Mouse (Mus musculus) heart, embryonic 14.5 days (tissue): ENCODE results near the gene Atp6v1g2. TPM values are rescaled to one million over a fixed set of nuclear protein-coding genes. Genes with fewer than 3 reads are reported as not detected.

Experiments used
- ATAC-seq: fragments of 200-750 bp; cut with Nextera tagmentation; 2 replicates; pipeline ENCODE4 v1.8.0; 2017; ENCODE audit warnings: low read depth, moderate TSS enrichment; ENCODE audit not compliant: insufficient number of reproducible peaks, insufficient read depth, low FRiP score
- H3K27ac ChIP-seq, 2 experiments: fragments of 200-500 bp in 1 of 2; fragments of 300-500 bp in 1 of 2; sonication (generic) in 1 of 2; replicated peaks in 1 of 2; 2 replicates each; pipeline ENCODE4 v1.5.1; 2012 to 2014; ENCODE audit warnings: low read depth in 2 of 2, low read length in 2 of 2, control low read depth in 1 of 2, mild to moderate bottlenecking in 1 of 2, mixed read lengths in 1 of 2; ENCODE audit not compliant: control insufficient read depth in 1 of 2, insufficient read depth in 1 of 2
- H3K27me3 ChIP-seq: fragments of 300-500 bp; sonication (generic); 2 replicates; pipeline ENCODE4 v1.6.1; 2014; ENCODE audit warnings: mild to moderate bottlenecking, low read length, control low read depth; ENCODE audit not compliant: control insufficient read depth, insufficient read depth
- H3K36me3 ChIP-seq: fragments of 300-500 bp; sonication (generic); 2 replicates; pipeline ENCODE4 v1.6.1; 2014; ENCODE audit warnings: mild to moderate bottlenecking, control low read depth, low read length, mixed read lengths; ENCODE audit not compliant: control insufficient read depth, insufficient read depth
- H3K4me1 ChIP-seq, 2 experiments: fragments of 200-500 bp in 1 of 2; fragments of 300-500 bp in 1 of 2; sonication (generic) in 1 of 2; 2 replicates each; pipeline ENCODE4 v1.6.1; 2012 to 2014; ENCODE audit warnings: low read length in 2 of 2, control low read depth in 1 of 2, mixed read lengths in 1 of 2; ENCODE audit not compliant: control insufficient read depth in 2 of 2, insufficient read depth in 2 of 2
- H3K4me2 ChIP-seq: fragments of 300-500 bp; sonication (generic); 2 replicates; pipeline ENCODE4 v1.6.1; 2014; ENCODE audit warnings: mild to moderate bottlenecking, low read length
- H3K4me3 ChIP-seq, 2 experiments: fragments of 200-500 bp in 1 of 2; fragments of 300-500 bp in 1 of 2; sonication (generic) in 1 of 2; 2 replicates each; pipeline ENCODE4 v1.5.1; 2012 to 2014; ENCODE audit warnings: low read length in 2 of 2, mild to moderate bottlenecking in 2 of 2, control low read depth in 1 of 2, low read depth in 1 of 2, moderate library complexity in 1 of 2; ENCODE audit not compliant: control insufficient read depth in 1 of 2, insufficient read depth in 1 of 2
- H3K9ac ChIP-seq: fragments of 300-500 bp; sonication (generic); 2 replicates; pipeline ENCODE4 v1.6.1; 2014; ENCODE audit warnings: mild to moderate bottlenecking, low read length
- H3K9me3 ChIP-seq: fragments of 300-500 bp; sonication (generic); 2 replicates; pipeline ENCODE4 v1.6.1; 2016; ENCODE audit warnings: low read length, control low read depth; ENCODE audit not compliant: control insufficient read depth
- WGBS: fragments of 180-500 bp; shearing (Covaris S2); extraction: QIAGEN DNeasy Blood & Tissue Kit; methylation state at CpG from one replicate; pipeline ENCODE4 v1.1.7; 2014; 5-methylcytosine and 5-hydroxymethylcytosine counted together
- polyA plus RNA-seq: library from polyadenylated mRNA; unstranded; fragments of >200 nt; fragmentation: Nextera tagmentation; extraction: Ambion mirVana; gene quantifications from 2 replicates; pipeline ENCODE4 v1.2.1, GENCODE M21; 2014

The Atp6v1g2 gene
- polyA plus RNA-seq, 1 experiment from 2014 or later, result 10.7 TPM

DNA sequence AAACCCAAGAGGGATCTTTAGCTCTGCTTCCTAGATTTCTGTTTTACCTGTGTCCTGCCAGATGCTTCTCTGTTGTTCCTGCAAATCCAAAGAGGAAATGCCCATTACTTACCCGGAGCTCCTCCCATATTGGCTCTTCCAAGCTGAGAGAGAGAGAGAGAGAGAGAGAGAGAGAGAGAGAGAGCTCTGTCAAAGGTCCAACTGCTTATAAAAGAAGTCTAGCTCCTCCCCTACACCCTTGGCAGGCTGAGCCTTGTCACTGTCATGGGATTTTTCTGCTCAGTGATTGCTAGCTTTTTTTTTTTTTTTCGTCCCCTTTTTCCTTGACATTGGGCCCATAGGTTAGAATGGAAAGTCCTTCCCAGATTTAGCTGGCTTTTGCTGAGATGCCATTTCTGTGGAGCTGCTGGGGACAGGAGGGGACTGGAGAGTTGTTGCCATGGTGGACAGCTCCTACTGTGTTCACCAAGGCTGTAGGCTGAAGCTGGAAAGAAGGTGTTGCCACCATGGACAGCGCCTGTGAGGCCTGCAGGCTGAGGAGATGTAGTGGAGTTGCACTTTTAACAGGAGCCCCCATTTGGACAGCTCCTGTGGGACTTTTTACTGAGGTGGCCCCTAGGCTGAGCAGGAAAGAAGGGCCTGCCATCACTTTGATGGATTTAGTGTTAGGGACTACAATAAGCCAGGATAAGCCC lies 36.3 kb downstream of the Atp6v1g2 start:
- no peaks in the 10 kb centered on the region for H3K9me3 ChIP-seq
- H3K4me1 ChIP-seq, result no peaks in the 10 kb centered on the region
- no peak overlapping the region for H3K27ac ChIP-seq
- no peak overlapping the region for H3K9ac ChIP-seq
- H3K4me3 ChIP-seq, result no peak overlapping the region
- H3K27me3 ChIP-seq, result 0 out of 2 replicates have a peak, but pooled peaks cover 3% of the 10 kb centered on the region
- ATAC-seq, result no peak
- H3K4me2 ChIP-seq, result no peak overlapping the region
- WGBS, result 29% methylated on average over 3 of the region's 3 CpGs
- H3K36me3 ChIP-seq, result no peaks in the 10 kb centered on the region

DNA sequence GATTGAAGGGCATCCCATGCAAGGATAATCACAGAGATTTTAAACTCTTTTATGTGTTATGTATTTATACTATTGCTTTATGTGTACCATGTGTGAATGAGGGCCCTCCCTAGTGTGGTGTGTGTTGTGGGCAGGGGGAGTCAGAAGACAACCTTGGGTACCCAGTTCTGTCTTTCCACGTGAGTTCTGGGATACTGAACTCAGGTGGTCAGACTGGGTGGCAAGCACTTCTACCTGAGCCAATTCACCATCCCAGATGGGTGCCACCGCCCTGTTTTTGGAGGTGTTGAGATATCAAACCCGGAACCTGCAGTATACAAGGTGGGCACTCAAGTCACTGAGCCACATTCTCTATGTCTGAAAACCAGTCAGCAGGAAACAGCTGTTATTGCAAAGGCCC lies 38.8 kb downstream of the Atp6v1g2 start:
- Histone ChIP-seq H3K9me3 (no peaks in the 10 kb centered on the region), H3K4me2 (no peak overlapping the region), H3K36me3 (no peaks in the 10 kb centered on the region), H3K9ac (no peak overlapping the region), H3K27ac (no peak overlapping the region), H3K27me3 (peaks cover 23% of the 10 kb centered on the region), H3K4me1 (no peaks in the 10 kb centered on the region), H3K4me3 (no peak overlapping the region)
- 61% methylated on average over 3 of the region's 3 CpGs for WGBS
- ATAC-seq, result no peak

DNA sequence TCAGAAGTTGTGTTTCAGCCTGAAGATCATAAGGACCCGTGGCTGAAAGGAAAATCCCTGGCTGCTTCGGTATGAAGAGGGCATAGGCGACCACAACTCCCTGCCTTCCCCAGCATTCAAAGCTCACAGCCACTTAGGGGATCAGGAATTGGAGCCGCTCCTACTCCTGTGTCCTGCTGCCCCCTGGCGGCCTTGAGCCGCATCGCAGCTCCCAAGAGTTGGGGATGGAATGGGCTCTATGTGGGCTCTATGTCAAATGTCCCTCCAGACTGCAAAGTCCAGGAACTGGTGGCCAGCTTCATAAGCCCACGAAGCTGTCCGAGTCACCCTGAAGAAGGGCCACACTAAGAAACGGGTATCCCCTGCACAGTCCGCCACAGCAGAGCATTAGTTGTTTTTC lies 41.3 kb downstream of the Atp6v1g2 start:
- Histone ChIP-seq H3K4me3 (no peak overlapping the region), H3K4me2 (no peak overlapping the region), H3K27ac (no peak overlapping the region), H3K4me1 (no peaks in the 10 kb centered on the region), H3K27me3 (peaks cover 30% of the 10 kb centered on the region), H3K9ac (no peak overlapping the region), H3K9me3 (no peaks in the 10 kb centered on the region), H3K36me3 (no peaks in the 10 kb centered on the region)
- no peak for ATAC-seq
- WGBS, result 7% methylated on average over 11 of the region's 11 CpGs

DNA sequence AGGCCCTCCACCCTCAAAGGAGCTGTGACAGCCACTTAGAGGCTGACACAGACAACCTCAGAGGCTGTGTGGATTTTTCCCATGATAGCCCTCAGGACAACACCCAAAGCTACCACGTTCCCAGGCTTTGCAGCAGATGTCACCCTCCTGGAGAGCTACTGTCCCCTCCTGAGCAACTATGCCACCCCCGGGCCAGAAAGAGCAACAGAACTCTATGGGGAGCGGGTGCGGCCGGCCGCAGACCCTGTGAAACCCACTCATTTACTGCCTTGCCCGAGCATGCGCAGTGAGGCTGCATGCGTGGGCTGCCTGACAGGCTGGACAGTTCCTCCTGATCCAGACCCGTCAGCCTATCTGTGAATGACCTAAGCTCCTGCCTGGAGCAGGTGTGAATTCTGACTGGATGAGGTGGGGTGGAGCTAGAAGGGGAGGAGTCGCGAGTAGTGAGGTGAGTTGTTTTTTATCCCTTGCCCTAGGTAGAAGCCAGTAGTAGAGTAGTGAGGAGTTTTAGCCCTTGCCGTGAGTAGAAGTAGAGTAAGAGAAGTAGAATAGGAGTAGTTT lies 42.9 kb downstream of the Atp6v1g2 start:
- no peaks in the 10 kb centered on the region for H3K4me1 ChIP-seq
- no peak overlapping the region for H3K4me2 ChIP-seq
- H3K4me3 ChIP-seq, result no peak overlapping the region
- WGBS, result 18% methylated on average over 13 of the region's 13 CpGs
- no peak overlapping the region for H3K27ac ChIP-seq
- H3K9ac ChIP-seq, result no peak overlapping the region
- no peaks in the 10 kb centered on the region for H3K9me3 ChIP-seq
- H3K27me3 ChIP-seq, result peaks cover 30% of the 10 kb centered on the region
- ATAC-seq, result no peak
- H3K36me3 ChIP-seq, result no peaks in the 10 kb centered on the region

DNA sequence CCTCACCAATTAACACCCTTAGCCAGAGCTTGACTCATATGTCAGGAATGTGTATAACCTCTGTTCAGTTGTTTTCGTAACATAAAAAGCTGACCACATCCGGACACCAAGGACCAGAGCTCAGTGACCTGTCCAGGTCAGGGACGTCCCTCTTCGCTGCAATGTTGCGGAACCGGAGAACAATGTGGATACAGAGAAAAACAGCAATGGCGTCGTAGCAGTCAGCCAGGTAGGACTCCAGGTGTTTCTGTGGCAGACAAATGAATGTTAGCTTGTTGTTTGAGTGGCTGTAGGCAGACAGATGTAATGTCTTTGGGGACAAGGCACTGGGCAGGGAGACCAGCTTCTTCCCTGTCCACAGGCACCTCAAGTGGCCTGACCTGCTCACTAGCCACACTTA lies 44.6 kb downstream of the Atp6v1g2 start:
- H3K9ac ChIP-seq, result no peak overlapping the region
- WGBS, result 82% methylated on average over 8 of the region's 8 CpGs
- H3K9me3 ChIP-seq, result no peaks in the 10 kb centered on the region
- no peak overlapping the region for H3K4me3 ChIP-seq
- no peak overlapping the region for H3K4me2 ChIP-seq
- H3K27me3 ChIP-seq, result peaks cover 30% of the 10 kb centered on the region
- no peak for ATAC-seq
- no peaks in the 10 kb centered on the region for H3K36me3 ChIP-seq
- no peaks in the 10 kb centered on the region for H3K4me1 ChIP-seq
- H3K27ac ChIP-seq, result no peak overlapping the region

DNA sequence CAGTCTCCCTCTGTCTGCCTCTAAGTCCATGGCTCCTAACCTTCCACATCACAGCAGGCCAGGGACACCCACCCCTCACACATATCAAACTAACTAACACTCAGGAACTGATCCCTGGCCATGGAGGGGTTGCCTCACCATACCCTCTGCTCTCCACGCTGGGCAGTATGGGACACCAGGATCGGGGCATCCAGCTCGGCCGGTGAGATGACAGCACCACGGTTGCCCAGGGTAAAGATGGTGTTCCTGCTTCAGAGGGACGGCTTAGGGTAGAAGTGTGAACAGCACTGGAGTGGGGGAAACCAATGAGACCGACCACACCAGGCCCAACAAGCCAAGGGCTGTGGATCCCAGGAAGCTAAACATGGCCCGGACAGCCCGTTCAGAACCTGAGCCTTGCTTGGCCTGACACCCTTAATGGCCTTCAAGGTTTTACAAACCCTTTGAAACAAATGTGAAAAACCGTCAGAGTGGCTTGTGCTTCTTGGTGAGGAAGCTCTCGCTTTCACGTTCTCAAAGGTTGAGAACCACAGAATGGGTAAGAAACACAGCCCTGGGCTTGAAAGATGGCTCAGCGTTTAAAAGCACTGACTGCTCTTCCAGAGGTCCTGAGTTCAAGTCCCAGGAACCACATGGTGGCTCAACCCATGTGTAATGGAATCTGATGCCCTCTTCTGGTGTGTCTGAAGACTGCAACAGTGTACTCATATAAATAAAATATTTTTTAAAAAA lies 45.7 kb downstream of the Atp6v1g2 start:
- 82% methylated on average over 13 of the region's 13 CpGs for WGBS
- no peak overlapping the region for H3K4me3 ChIP-seq
- no peak overlapping the region for H3K9ac ChIP-seq
- H3K27ac ChIP-seq, result no peak overlapping the region
- peaks cover 30% of the 10 kb centered on the region for H3K27me3 ChIP-seq
- H3K9me3 ChIP-seq, result no peaks in the 10 kb centered on the region
- no peak overlapping the region for H3K4me2 ChIP-seq
- no peaks in the 10 kb centered on the region for H3K36me3 ChIP-seq
- H3K4me1 ChIP-seq, result no peaks in the 10 kb centered on the region
- ATAC-seq, result no peak

DNA sequence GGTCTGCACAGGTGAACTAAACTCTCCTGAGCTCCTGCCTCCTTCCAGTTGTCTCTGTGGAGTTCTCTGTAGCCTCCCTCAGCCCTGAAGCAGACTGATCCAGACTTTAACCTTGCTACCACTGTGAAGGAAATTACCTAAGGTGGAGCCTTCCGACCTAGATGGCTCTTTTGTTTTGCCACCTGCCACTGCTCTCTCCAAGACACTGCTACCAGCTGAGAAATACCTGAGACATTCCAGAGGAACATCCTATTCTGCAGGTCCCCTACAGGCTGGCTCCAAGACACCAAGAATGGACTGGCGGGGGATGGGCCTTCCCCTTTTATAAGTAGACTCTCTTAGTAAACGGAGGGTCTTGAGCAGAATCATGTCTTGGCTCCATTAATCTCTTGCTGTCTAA lies 46.8 kb downstream of the Atp6v1g2 start:
- peaks cover 26% of the 10 kb centered on the region for H3K27me3 ChIP-seq
- 73% methylated on average over 3 of the region's 3 CpGs for WGBS
- no peak for ATAC-seq

More for the DNA sequence above, 46.8 kb downstream of the Atp6v1g2 start:
- Histone ChIP-seq H3K4me2 (no peak overlapping the region), H3K9me3 (no peaks in the 10 kb centered on the region), H3K27ac (no peak overlapping the region), H3K9ac (no peak overlapping the region), H3K4me1 (no peaks in the 10 kb centered on the region), H3K36me3 (no peaks in the 10 kb centered on the region), H3K4me3 (no peak overlapping the region)
